Mouse (Mus musculus) CD8-positive naive resting alpha-beta T cell, adult 2 months (primary cell): ENCODE data around the gene Mcl1.
"Not testable (repeated sequence)": the region's sequence is repeated elsewhere in the genome, so short reads cannot be mapped to it uniquely, and the experiment has no call there.

Experiments used
- DNase-seq, 2 experiments: peaks; one replicate each; pipeline ENCODE4 v3.0.0; 2022; ENCODE audit warnings: low read depth in 2 of 2, low spot score in 2 of 2

The Mcl1 gene

DNA sequence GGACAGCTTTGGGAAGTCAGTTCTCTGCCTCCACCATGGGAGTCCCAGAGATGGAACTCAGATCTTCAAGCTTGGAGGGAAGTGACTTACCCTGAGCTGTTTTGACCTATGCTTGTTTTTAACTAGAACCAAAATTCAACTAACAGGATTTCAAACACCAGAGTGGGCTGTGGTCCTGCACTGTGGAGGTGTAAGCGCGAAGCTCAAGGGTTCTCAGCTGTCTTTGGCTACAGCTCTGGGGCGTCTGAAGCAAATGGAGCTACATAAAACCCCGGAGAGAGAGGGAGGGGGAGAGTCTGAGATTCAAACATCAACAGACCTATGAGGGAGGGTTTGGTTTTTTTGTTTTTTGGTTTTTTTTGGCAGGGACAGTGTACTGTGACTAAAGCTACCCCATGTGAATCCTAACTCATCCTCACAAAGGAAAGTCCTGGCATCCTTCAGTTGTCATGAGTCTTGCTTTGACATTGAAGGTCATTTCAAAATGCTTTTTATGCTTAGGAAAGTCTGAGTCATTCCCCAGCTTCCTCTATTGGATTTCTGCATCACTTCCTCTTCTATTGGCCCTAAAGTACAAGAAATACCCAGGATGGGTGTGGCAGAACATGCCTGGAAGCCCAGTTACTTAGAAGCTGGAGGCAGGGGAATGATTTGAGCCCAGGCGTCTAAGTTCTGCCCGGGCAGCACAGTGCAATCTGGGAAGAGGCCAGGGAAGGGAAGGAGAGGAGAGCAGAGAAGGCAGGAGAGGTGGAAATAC is 8.1 kb upstream of the Mcl1 start:
- no peak for DNase-seq

DNA sequence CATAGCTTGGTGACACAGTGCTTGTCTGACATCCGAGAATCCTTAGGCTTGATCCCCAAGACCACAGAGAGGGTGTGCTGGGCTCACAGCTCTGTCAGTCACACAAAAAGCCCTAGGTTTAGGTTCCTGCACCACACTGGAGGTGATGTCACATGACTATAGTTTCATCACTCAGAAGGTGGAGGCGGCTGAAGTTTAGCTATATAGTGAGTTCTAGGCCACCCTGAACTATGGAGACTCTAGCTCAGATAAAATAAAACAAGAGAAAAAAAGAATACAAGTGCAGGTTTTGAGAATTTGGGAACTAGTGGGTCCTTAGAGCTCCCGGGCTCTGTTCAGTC is 7.6 kb upstream of the Mcl1 start:
- no peak for DNase-seq

GRCm38 (mm10) chr3:95651391-95652203 is 7.0 kb upstream of the Mcl1 start:
- DNase-seq: no peak

GRCm38 (mm10) chr3:95652204-95652811 is 6.3 kb upstream of the Mcl1 start:
- DNase-seq: peak in 1 of 2 experiments; percentile 24

- no peak for DNase-seq
Observed at GRCm38 (mm10) chr3:95652871-95653270, 5.7 kb upstream of the Mcl1 start.

DNA sequence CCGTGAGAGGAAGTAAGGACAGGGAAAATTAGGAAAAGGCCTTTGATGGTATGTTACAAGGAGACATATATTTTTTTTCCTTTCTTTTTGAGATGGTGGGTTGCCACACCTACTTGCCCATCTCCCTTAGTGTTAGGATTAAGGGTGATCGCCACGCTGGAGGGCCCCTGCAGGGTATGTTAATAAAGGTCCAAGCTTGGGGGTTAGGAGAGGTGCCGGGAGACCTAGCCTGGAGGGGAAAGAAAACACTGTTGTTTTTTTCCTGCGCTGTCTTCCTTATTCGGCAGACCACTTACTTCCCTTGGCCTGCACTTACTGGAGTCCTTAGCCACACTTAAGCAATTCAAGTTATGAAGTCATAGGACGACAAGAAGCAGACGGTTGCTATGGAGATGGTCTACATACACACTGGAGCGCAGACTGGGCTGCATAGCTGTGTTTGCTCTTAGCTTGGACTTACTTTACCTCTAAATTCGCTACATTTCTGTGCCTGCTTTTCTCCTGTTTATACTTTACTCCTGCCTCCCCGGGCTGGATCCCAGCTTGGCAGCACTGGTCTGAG is 5.0 kb upstream of the Mcl1 start:
- no peak for DNase-seq

- not testable (repeated sequence) for DNase-seq
Observed at GRCm38 (mm10) chr3:95654371-95654770, 4.2 kb upstream of the Mcl1 start.

DNA sequence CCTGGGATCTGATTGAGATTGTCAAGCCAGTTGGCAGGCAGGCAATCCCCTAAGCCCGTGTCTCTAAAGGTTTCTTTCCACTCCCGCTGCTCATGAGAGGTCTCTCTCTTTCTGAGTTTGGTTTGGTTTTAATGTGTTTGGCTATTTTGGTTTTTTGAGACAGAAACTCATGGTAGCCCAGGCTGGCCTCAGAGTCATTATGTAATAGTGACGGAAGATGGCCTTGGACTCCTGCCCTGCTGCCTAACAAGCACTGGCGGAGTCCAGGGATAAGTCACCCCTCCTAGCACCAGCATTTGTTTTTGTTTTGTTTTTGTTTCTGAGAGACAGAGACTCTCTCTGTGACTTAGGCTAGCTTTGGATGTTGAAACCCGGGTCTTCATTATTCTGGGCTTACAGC is 3.2 kb upstream of the Mcl1 start:
- DNase-seq: no peak

GRCm38 (mm10) chr3:95657108-95657507 is 1.5 kb upstream of the Mcl1 start:
- DNase-seq: no peak

DNA sequence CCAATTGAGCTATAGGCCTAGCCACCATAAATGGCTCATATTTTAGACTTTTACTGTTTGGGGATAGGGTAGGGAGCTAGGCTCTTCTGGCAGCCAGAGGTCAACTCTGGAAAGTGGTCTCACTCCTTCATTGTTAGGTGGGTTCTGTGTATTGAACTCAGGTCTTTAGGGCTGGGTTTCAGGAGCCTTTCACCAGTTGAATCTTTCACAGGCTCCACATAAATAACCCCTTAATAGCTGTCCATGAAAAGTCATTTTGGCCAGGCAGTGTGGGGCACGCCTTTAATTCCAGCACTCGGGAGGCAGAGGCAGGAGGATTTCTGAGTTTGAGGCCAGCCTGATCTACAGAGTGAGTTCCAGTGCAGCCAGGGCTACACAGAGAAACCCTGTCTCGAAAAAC is 877 bp upstream of the Mcl1 start:
- no peak for DNase-seq

GRCm38 (mm10) chr3:95658868-95659712 is 502 bp downstream of the Mcl1 start:
- DNase-seq: peak; percentile 69 to 73

GRCm38 (mm10) chr3:95659948-95660347 is 1.4 kb downstream of the Mcl1 start:
- no peak for DNase-seq

DNA sequence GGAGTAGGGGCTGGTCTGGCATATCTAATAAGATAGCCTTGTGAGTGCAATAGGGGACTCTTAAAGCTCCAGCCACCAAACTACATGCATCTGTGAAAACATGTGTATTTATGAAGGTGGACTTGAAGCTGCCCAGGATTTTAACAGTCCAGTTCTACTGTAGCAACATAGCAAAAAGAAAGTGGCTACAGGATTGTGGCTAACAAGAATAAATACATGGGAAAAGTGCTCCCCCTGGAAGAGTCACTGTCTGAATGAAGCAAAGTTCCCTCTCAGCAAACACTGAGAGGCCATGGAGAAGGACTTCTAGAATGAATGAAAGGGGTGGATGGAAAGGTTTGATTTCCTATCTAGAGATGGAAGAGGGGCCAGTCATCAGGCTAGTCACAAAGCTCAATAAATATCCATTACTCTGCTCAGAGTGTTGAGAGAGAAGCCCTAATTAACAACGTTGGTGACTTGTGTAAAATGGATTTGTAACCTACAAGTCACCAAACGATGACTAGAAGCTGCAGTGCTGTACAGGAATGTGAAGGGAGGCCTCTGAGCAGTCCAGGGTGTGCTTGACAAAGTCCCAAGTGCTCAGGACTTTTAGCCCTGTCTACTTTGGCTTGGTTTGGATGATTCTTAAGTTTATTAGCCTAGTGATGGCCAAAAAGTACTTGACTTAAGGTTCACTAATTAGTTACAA is 2.3 kb downstream of the Mcl1 start:
- DNase-seq: no peak

GRCm38 (mm10) chr3:95661945-95662715 is 3.5 kb downstream of the Mcl1 start:
- DNase-seq: no peak

- DNase-seq: no peak
Observed at GRCm38 (mm10) chr3:95662724-95663449, 4.3 kb downstream of the Mcl1 start.

DNA sequence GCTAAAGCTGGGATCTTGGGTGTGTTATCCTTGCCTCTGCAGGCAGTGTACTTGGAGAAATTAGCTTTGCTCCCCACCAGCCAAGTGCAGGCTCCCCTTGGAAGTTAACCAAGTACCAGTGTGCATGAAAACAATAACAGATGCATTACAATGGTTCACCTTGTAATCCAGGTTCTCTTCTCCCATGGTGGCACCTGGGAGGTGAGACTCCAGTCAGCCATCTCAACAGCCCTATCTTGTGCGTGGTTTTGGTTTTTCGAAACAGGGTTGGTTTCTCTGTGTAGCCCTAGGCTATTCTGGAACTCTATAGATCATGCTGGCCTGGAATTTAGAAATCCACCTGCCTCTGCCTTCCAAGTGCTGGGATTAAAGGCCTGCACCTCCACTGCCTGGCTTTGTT is 4.9 kb downstream of the Mcl1 start:
- DNase-seq: no peak

GRCm38 (mm10) chr3:95663969-95664608 is 5.5 kb downstream of the Mcl1 start:
- no peak for DNase-seq

GRCm38 (mm10) chr3:95664940-95665352 is 6.4 kb downstream of the Mcl1 start:
- DNase-seq: no peak
